Mouse (Mus musculus): ENCODE data around the gene Fn3k. TPM values are rescaled to one million over a fixed set of nuclear protein-coding genes. Genes with fewer than 3 reads are reported as not detected.

The Fn3k gene
- polyA plus RNA-seq, 1 experiment, result 0.95 TPM

- H3K4me3 ChIP-seq (ENCODE audit: low read depth, low read length), result no peak overlapping the region
- TF ChIP-seq CTCF (IDR thresholded peaks at IDR 0.05; ENCODE audit: extremely low read depth, insufficient read length, insufficient replicate concordance, low read depth, low read length), result no peak
- TF ChIP-seq POLR2A (IDR thresholded peaks at IDR 0.05; ENCODE audit: low read depth, low read length), result no peak
- no peak overlapping the region for H3K27ac ChIP-seq (ENCODE audit: insufficient read depth, low read depth, low read length)
- H3K27me3 ChIP-seq (ENCODE audit: control insufficient read depth, insufficient read depth, low read length), result no peaks in the 10 kb centered on the region
- no peaks in the 10 kb centered on the region for H3K4me1 ChIP-seq (ENCODE audit: control insufficient read depth, insufficient read depth, insufficient read length, low read length)
- peaks cover 10% of the 10 kb centered on the region; the same call in 1 of the 2 replicates for H3K36me3 ChIP-seq (ENCODE audit: control insufficient read depth, insufficient read depth, low read length)
- 77% methylated on average over 2 of the region's 2 CpGs for WGBS
These were observed 46.4 kb downstream of the Fn3k start for GRCm38 (mm10) chr11:121481129-121481528.

- Histone ChIP-seq H3K27me3 (ENCODE audit: control insufficient read depth, insufficient read depth, low read length) (no peaks in the 10 kb centered on the region), H3K4me1 (ENCODE audit: control insufficient read depth, insufficient read depth, insufficient read length, low read length) (no peaks in the 10 kb centered on the region), H3K4me3 (ENCODE audit: low read depth, low read length) (no peak overlapping the region), H3K36me3 (ENCODE audit: control insufficient read depth, insufficient read depth, low read length) (peaks cover 4% of the 10 kb centered on the region; the same call in 1 of the 2 replicates), H3K27ac (ENCODE audit: insufficient read depth, low read depth, low read length) (no peak overlapping the region)
- 75% methylated on average over 9 of the region's 9 CpGs for WGBS
- TF ChIP-seq POLR2A (IDR thresholded peaks at IDR 0.05; ENCODE audit: low read depth, low read length), result no peak
- TF ChIP-seq CTCF (IDR thresholded peaks at IDR 0.05; ENCODE audit: extremely low read depth, insufficient read length, insufficient replicate concordance, low read depth, low read length), result no peak
These were observed 51.2 kb downstream of the Fn3k start for GRCm38 (mm10) chr11:121485882-121486281.

- no peaks in the 10 kb centered on the region for H3K27me3 ChIP-seq (ENCODE audit: control insufficient read depth, insufficient read depth, low read length)
- TF ChIP-seq POLR2A (IDR thresholded peaks at IDR 0.05; ENCODE audit: low read depth, low read length), result no peak
- TF ChIP-seq CTCF (IDR thresholded peaks at IDR 0.05; ENCODE audit: extremely low read depth, insufficient read length, insufficient replicate concordance, low read depth, low read length), result no peak
- H3K27ac ChIP-seq (ENCODE audit: insufficient read depth, low read depth, low read length), result no peak overlapping the region
- no peaks in the 10 kb centered on the region for H3K4me1 ChIP-seq (ENCODE audit: control insufficient read depth, insufficient read depth, insufficient read length, low read length)
- no peak overlapping the region for H3K4me3 ChIP-seq (ENCODE audit: low read depth, low read length)
- peaks cover 5% of the 10 kb centered on the region for H3K36me3 ChIP-seq (ENCODE audit: control insufficient read depth, insufficient read depth, low read length)
These were observed 55.9 kb downstream of the Fn3k start for GRCm38 (mm10) chr11:121490651-121491050.

Other genes with a start within 250 kb of the Fn3k start
- 12.5 and 27.9 TPM in 2 replicates for gene Hexdc, start 230.5 kb upstream of the Fn3k start, polyA plus RNA-seq (2012; rRNA removed)
- 8.6 and 13.1 TPM in 2 replicates for gene Ogfod3, start 230.2 kb upstream of the Fn3k start, polyA plus RNA-seq (2012; rRNA removed)
- gene Cybc1, start 205.6 kb upstream of the Fn3k start, polyA plus RNA-seq (2012; rRNA removed), result 16.4 and 20.8 TPM in 2 replicates
- 15.3 and 23.9 TPM in 2 replicates for gene Narf, start 197.7 kb upstream of the Fn3k start, polyA plus RNA-seq (2012; rRNA removed)
- 22.4 and 23.6 TPM in 2 replicates for gene Foxk2, start 174.9 kb upstream of the Fn3k start, polyA plus RNA-seq (2012; rRNA removed)
- 17.6 and 26.4 TPM in 2 replicates for gene Wdr45b, start 80.5 kb upstream of the Fn3k start, polyA plus RNA-seq (2012; rRNA removed)
- gene Rab40b, start 46.7 kb upstream of the Fn3k start, polyA plus RNA-seq (2012; rRNA removed), result 0.51 and 1.1 TPM in 2 replicates
- 1.3 and 1.9 TPM in 2 replicates for gene Fn3krp, start 13.5 kb upstream of the Fn3k start, polyA plus RNA-seq (2012; rRNA removed)
- 23.2 and 45.7 TPM in 2 replicates for gene Tbcd, start 17.0 kb downstream of the Fn3k start, polyA plus RNA-seq (2012; rRNA removed)
- 0.67 TPM in 1 of 2 replicates, not detected in the other for gene Zfp750, start 84.4 kb downstream of the Fn3k start, polyA plus RNA-seq (2012; rRNA removed)
- gene B3gntl1, start 238.2 kb downstream of the Fn3k start, polyA plus RNA-seq (2012; rRNA removed), result 2.1 and 4.4 TPM in 2 replicates

Data from small intestine, adult 2 months (tissue).